Mouse (Mus musculus) common myeloid progenitor, adult 5-6 weeks (primary cell): ENCODE data around the gene Snx32. TPM values are rescaled to one million over a fixed set of nuclear protein-coding genes. Genes with fewer than 3 reads are reported as not detected.
"Not testable (repeated sequence)": the region's sequence is repeated elsewhere in the genome, so short reads cannot be mapped to it uniquely, and the experiment has no call there.

Experiments used
- ATAC-seq: replicated peaks from 2 replicates; pipeline ENCODE4 v1.8.0; 2016; ENCODE audit warnings: low read depth, mild to moderate bottlenecking, moderate TSS enrichment, inconsistent platforms; ENCODE audit not compliant: poor library complexity, severe bottlenecking
- total RNA-seq: library from RNA; stranded (forward); fragments of 200-1000, 187-1606 nt; gene quantifications from 2 replicates; pipeline ENCODE4 v1.2.3, GENCODE M21; 2017

The Snx32 gene
- total RNA-seq, 1 experiment from 2014 or later, result 2.9 TPM

DNA sequence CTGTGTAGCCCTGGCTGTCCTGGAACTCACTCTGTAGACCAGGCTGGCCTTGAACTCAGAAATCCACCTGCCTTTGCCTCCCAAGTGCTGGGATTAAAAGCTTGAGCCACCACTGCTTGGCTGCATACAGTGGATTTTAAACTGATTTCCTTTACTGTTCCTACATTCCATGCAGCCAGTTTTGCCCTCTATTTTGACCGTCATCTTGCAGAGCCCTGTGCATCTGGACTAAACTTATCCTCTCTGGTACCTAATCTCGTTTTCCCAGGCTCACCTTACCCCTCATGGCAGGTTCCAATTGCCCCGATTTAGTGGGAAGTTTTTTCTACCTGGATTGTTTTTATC, 2.6 kb upstream of the Snx32 start:
- no peak for ATAC-seq

- ATAC-seq, result peak; percentile 76
These were observed 2.0 kb upstream of the Snx32 start for GRCm38 (mm10) chr19:5512091-5513004.

- ATAC-seq, result no peak
These were observed 815 bp upstream of the Snx32 start for GRCm38 (mm10) chr19:5511074-5511632.

DNA sequence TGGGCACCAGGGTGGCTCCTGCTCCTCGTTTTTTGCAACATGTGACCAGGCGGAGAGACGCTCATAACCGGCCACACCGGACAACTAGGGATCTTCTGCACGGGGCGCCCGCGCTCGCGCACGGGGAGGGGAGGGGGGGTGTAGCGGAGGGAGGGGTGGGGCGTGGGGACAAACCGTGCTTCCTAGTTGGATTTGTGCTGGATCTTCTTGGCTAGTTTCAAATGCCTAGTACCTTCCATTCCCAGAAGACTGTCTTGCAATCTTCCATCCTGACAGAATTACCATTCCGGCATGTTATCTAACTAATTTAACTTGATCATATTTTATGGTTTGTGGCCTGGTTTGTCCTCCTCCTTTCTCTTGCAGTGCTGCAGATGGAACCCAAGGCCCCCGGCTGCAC, 6.7 kb downstream of the Snx32 start, which contains the start of gene 1700020D05Rik:
TSS of gene 1700020D05Rik (minus strand) at position 101 of the 400 bp plus-strand sequence.
- ATAC-seq, result no peak

DNA sequence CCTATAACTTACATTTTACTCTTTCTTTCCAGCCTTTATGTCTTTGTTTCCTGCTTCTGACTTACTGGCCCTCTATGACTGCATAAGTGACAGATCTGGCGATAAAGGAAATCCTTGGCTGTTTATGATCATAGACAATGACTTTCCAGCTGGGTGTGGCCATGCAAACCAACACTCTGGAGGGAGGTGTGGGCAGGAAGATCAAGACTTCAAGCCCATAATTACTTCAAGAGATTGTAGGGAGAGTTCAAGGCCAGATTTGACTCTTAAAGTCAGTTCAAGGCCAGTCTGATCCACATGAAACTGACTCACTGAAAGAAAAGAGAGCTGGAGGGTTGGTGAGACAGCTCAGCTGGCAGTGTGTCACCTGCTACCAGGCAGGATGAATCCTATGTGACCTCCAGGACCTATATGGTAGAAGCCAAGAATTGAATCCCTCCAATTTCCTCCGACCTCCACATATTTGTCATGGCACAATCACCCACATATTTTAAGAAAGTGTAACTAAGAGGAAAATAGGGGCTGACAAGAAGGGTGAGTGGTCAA, 9.9 kb downstream of the Snx32 start:
- no peak for ATAC-seq

DNA sequence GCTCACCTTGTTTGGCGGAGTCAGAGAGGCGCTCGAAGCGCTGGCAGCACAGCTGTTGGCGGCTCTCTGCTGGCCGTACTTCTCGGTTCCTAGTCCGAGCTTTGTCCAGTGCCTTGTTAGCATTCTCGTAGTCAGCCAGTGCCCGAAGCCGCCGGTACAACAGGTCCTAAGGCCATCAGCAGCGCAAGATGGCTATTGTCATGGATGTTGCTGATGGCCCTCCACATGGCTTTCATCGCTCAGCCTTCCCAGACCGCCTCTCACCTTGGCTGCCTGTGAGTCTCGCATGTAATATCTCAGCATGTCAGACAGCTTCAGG, 14.3 kb downstream of the Snx32 start:
- ATAC-seq, result no peak

GRCm38 (mm10) chr19:5495353-5496051, 14.8 kb downstream of the Snx32 start:
- ATAC-seq, result no peak

- no peak for ATAC-seq
These were observed 16.0 kb downstream of the Snx32 start for GRCm38 (mm10) chr19:5494314-5494713.

- not testable (repeated sequence) for ATAC-seq
These were observed 17.0 kb downstream of the Snx32 start for GRCm38 (mm10) chr19:5493301-5493721.

DNA sequence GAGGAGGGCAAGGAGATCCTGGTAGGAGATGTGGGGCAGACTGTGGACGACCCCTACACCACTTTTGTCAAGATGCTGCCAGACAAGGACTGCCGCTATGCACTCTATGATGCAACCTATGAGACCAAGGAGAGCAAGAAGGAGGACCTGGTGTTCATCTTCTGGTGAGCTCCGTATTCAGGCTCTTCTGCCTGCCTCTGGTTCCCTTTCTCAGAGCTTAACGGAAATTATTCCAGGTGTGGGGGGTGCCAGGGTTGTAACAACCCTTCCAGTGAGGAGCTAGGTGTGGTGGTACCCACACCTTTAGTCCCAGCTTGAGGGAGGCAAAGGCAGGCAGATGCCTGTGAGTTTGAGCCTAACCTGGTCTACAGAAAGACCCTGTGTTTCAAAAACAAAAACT, 17.7 kb downstream of the Snx32 start:
- ATAC-seq, result no peak

GRCm38 (mm10) chr19:5490898-5491708, 19.2 kb downstream of the Snx32 start:
- peak; percentile 34 for ATAC-seq

- peak; percentile 46 for ATAC-seq
These were observed 19.9 kb downstream of the Snx32 start, which contains the start of gene Cfl1 for GRCm38 (mm10) chr19:5490313-5490897. Cfl1 (plus strand) TSS chr19:5490455.

GRCm38 (mm10) chr19:5489721-5490120, 20.6 kb downstream of the Snx32 start:
- not testable (repeated sequence) for ATAC-seq

- ATAC-seq, result peak; percentile 57
These were observed 21.3 kb downstream of the Snx32 start for GRCm38 (mm10) chr19:5488878-5489571.

GRCm38 (mm10) chr19:5487768-5488550, 22.4 kb downstream of the Snx32 start, which contains the start of gene Mus81:
Mus81 (minus strand) TSS chr19:5488402.
- peak; percentile 46 for ATAC-seq

GRCm38 (mm10) chr19:5486771-5487170, 23.6 kb downstream of the Snx32 start:
- ATAC-seq, result no peak

DNA sequence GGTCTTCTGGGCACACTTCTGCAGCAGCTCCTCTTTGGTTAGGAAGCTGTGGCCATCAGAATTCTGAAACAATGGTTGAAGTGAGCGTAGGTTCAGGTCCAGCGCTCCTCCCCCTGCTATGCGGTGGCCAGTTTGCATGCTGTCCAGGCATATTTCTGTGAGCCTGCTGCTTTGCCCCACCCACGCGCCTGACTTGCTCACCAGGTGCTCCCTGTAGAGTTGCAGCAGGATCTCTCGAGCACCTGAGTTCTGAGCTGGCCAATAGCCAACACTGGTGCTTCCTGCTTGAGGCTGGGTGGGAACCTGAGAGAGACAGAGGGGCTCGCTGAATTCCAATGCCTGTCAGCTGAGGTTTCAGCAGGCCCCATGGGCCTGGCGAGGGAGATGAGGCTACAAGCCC, 24.1 kb downstream of the Snx32 start:
- ATAC-seq, result no peak

DNA sequence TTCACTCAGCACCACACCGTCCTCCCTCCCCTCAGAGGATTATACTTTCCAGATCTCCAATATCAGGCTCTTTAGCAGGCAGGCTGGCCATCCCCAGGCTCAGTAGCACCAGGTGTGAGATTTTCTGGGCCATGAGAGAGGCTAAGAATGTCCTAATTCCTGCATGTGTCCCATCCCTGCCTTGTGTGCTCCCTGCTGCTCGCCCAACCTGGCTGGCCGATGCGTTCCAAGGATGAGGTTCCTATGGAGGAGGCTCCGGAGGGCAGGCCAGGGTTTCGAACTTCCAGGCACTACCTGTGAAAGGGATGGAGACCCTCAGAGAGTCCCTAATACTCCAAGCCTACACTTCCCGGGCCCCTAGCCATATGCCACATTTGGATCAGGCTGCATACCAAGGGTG, 24.5 kb downstream of the Snx32 start:
- no peak for ATAC-seq
